Mouse (Mus musculus): ENCODE measurements at regions not wholly inside any gene's neighbourhood (a gene's known extent, or its start where the extent isn't known, plus 50 kb on each side); places are given as distances from the start of the nearest gene placed in this dataset.

DNA sequence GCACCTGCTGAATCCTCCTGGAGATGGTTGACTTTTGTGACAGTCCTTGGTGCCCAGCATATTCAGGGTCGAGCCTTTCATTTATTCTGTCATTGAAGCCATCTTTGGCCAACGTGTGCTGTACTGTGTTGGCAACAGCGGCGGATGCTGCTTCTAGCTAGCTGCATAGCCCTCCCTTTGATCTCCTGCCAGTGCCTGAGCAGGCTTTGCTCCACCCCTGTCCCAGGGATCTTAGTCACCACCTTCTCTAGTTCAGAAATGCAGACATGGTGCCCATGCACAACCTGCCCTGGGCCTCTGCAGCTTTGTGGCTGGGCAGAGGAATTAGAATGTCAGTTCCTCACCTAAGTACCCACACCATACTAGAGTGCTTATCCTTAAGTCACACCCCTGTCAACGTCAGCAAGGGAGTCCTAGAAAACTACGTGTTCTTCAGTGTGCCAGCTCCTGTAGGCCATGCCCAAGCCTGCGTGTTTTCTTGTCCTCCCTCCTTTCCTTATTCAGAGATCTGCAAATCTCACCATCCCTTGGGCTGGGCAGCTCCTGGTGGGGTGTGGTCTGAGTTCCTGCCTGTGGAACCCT lies 151.9 kb downstream of the Zfp706 start:
- no peak for DNase-seq (ENCODE audit: low spot score)

DNA sequence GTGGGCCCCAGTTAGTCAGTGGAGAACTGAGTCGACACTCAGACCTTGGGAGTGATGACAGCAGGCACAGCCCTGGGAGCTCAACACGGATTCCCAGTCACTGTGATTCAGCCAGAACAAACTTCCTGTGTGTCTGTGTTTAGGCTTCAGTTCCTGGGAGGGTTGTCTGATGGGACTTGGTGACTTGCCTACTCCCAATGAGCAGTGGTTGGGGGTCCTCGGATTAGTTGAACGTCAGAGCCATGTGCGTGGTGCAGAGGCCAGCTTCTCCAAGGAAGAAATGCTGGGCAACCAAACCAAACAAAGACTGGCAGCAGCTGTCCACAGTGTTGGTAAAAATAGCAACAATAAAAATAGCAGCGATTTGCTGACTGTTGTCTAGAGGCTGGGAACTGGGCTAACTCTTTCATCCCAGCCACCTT lies 152.7 kb downstream of the Zfp706 start:
- DNase-seq (ENCODE audit: low spot score), result no peak

DNA sequence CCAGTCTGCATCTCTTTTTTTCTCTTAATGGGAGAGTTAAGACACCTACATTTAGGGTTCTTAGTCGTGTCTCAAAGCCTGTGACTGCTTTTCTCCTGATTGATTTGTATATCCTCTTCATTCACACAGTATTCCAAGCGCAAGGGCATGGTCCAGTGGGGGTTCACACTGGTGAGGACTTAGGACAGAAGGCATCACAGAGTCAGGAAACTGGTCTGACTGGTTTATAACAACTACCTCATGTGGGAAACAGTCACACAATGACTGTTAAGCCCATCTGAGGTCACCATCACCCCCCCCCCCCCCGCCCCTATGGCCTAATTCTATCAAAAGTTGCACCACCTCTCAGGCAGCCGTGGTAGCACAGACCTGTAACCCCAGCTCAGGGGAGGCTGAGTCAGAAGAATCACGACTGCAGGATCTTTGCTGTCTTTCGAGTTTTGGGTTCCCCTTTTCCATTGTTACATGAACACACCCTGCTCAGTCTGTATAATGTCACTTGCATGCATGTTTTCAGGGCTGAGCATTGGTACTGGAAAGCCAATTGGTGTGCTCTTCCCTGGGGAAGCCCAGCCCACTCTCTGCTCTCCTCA lies 155.2 kb downstream of the Zfp706 start:
- no peak for DNase-seq (ENCODE audit: low spot score)

DNA sequence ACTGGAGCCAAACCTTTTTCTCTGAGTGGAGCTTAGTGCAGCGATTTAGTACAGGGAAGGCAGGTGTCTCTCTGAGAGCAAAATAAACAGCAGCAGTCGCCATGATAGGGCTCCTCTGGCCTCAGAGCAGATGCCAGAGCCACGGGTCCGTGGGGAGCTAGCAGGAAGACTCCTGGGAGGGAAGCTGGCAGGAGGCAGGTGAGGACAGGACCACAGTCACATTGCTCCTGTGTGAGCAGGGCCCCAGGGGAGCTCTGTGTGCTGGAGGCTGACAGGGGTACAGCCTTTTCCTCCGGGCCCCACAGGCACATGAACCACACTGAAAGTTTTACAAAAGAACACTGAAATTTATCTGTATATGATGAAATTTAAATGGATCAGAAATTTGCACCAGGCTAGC lies 159.3 kb downstream of the Zfp706 start:
- DNase-seq (ENCODE audit: low spot score), result no peak

DNA sequence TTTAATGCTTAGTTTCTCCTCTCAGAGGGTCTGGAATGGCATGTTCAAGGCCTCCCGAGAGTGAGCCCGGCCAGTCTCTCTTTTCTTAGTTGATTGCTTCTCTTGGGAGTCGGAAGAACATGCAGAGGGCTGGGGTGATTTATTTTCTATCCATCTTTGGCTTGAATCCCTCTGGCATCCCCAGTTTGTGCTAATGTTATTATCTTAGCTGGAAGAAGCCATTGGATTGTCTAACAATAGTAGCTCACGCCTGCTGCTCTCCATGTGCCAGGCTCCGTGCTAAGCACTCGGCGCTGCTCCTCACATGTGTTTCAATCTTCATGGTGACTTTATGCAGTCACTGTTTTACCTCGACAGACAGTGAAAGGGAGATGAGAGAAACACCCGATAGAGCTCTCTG lies 160.8 kb downstream of the Zfp706 start:
- no peak for DNase-seq (ENCODE audit: low spot score)
